Mouse (Mus musculus) megakaryocyte, embryonic 14.5 days (primary cell): ENCODE measurements around the gene Nectin1.

ENCODE experiments used
- FLI1 ChIP-seq: IDR thresholded peaks from 2 replicates; pipeline ENCODE4 v1.6.1; 2012; ENCODE audit warnings: low read length, inconsistent platforms, mixed read lengths
- GATA1 ChIP-seq: IDR thresholded peaks from 3 replicates; pipeline ENCODE4 v1.6.1; 2012; ENCODE audit warnings: mixed read lengths, low read length, inconsistent platforms, borderline replicate concordance

DNA sequence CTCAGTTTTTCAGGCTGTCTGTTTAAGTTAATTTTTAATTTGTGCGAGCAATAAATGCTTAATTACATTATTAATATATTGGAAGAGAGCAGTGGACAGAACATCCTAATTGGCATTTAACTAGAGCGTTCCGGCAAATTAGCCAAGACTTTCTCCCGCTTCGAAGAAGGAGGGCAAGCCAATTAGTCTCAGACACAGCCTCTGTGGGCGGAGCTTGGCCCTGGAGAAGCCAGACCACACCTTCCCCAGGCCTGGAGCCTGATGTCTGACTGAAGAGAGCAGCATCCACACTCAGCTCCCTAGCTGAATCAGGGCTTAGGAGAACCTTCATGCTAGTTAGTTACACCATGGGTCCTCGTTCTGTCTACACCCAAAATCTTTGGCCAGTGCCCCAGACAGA lies 64.8 kb downstream of the Nectin1 start:
- no peak for TF ChIP-seq GATA1
- no peak for TF ChIP-seq FLI1
